Mouse (Mus musculus) intestine, postnatal 0 days (tissue): ENCODE results near the gene Swi5. TPM values are rescaled to one million over a fixed set of nuclear protein-coding genes. Genes with fewer than 3 reads are reported as not detected.
A peak's percentile ranks its signal among the peaks of the same experiment; 100 is the strongest.

ENCODE experiments used
- ATAC-seq: fragments of 200-750 bp; cut with Nextera tagmentation; 2 replicates; pipeline ENCODE4 v1.8.0; 2017; ENCODE audit warnings: mild to moderate bottlenecking, moderate TSS enrichment, moderate library complexity
- H3K27ac ChIP-seq: fragments of 300-500 bp; sonication (generic); 2 replicates; pipeline ENCODE4 v1.5.1; 2014; ENCODE audit warnings: mild to moderate bottlenecking, low read depth, low read length, moderate library complexity
- H3K27me3 ChIP-seq: fragments of 300-500 bp; sonication (generic); replicated peaks from 2 replicates; pipeline ENCODE4 v1.6.1; 2014; ENCODE audit warnings: low read length, mixed read lengths; ENCODE audit not compliant: control insufficient read depth, insufficient read depth
- H3K36me3 ChIP-seq: fragments of 300-500 bp; sonication (generic); 2 replicates; pipeline ENCODE4 v1.6.1; 2014; ENCODE audit warnings: mild to moderate bottlenecking, moderate library complexity; ENCODE audit not compliant: control insufficient read depth, insufficient read depth
- H3K4me1 ChIP-seq: fragments of 300-500 bp; sonication (generic); replicated peaks from 2 replicates; pipeline ENCODE4 v1.6.1; 2014; ENCODE audit warnings: antibody characterized with exemption, low read length, mixed read lengths; ENCODE audit not compliant: control insufficient read depth, insufficient read depth
- H3K4me2 ChIP-seq: fragments of 300-500 bp; sonication (generic); replicated peaks from 2 replicates; pipeline ENCODE4 v1.6.1; 2014; ENCODE audit warnings: low read depth, mild to moderate bottlenecking, moderate library complexity
- H3K4me3 ChIP-seq: fragments of 300-500 bp; sonication (generic); 2 replicates; pipeline ENCODE4 v1.5.1; 2014; ENCODE audit warnings: low read depth, low read length
- H3K9ac ChIP-seq: fragments of 300-500 bp; sonication (generic); 2 replicates; pipeline ENCODE4 v1.6.1; 2014; ENCODE audit warnings: mild to moderate bottlenecking, low read depth, low read length
- H3K9me3 ChIP-seq: fragments of 300-500 bp; sonication (generic); 2 replicates; pipeline ENCODE4 v1.6.1; 2016; ENCODE audit warnings: mixed run types; ENCODE audit not compliant: control insufficient read depth
- CTCF ChIP-seq: sonication (generic); IDR thresholded peaks from 2 replicates; pipeline ENCODE4 v1.5.1; 2016; ENCODE audit warnings: low read depth, mild to moderate bottlenecking, control low read depth, antibody characterized with exemption, moderate library complexity
- WGBS: fragments of 180-500 bp; shearing (Covaris S2); extraction: QIAGEN DNeasy Blood & Tissue Kit; methylation state at CpG from one replicate; pipeline ENCODE4 v1.1.7; 2014; 5-methylcytosine and 5-hydroxymethylcytosine counted together
- polyA plus RNA-seq: library from polyadenylated mRNA; unstranded; fragments of >200 nt; fragmentation: Nextera tagmentation; extraction: Ambion mirVana; gene quantifications from 2 replicates; pipeline ENCODE4 v1.2.1, GENCODE M21; 2015

The Swi5 gene
- polyA plus RNA-seq, 1 experiment from 2014 or later: 271 TPM

- Histone ChIP-seq H3K36me3 (peaks cover 14% of the 10 kb centered on the region; the same call in 1 of the 2 replicates), H3K4me1 (no peaks in the 10 kb centered on the region), H3K4me3 (no peak overlapping the region), H3K27ac (peak overlapping the region; percentile 6; the same call in 1 of the 2 replicates), H3K4me2 (no peak overlapping the region), H3K27me3 (no peaks in the 10 kb centered on the region), H3K9ac (no peak overlapping the region), H3K9me3 (no peaks in the 10 kb centered on the region)
- ATAC-seq: peak; percentile 14; the same call in 1 of the 2 replicates
- 38% methylated on average over 7 of the region's 7 CpGs for WGBS
- TF ChIP-seq CTCF: no peak
These were observed 37.5 kb upstream of the Swi5 start for GRCm38 (mm10) chr2:32325342-32325741.

GRCm38 (mm10) chr2:32324322-32324721, 36.4 kb upstream of the Swi5 start:
- Histone ChIP-seq H3K9me3 (no peaks in the 10 kb centered on the region), H3K4me2 (no peak overlapping the region), H3K27ac (no peak overlapping the region), H3K27me3 (no peaks in the 10 kb centered on the region), H3K36me3 (peaks cover 16% of the 10 kb centered on the region; the same call in 1 of the 2 replicates), H3K9ac (no peak overlapping the region), H3K4me1 (no peaks in the 10 kb centered on the region), H3K4me3 (no peak overlapping the region)
- no peak for ATAC-seq
- WGBS: 63% methylated on average over 4 of the region's 4 CpGs
- TF ChIP-seq CTCF: peak; percentile 42

GRCm38 (mm10) chr2:32322754-32323741, 35.2 kb upstream of the Swi5 start:
- H3K4me2 ChIP-seq: no peak overlapping the region
- H3K27ac ChIP-seq: no peak overlapping the region
- H3K9me3 ChIP-seq: no peaks in the 10 kb centered on the region
- H3K4me3 ChIP-seq: no peak overlapping the region
- no peaks in the 10 kb centered on the region for H3K27me3 ChIP-seq
- H3K4me1 ChIP-seq: no peaks in the 10 kb centered on the region
- no peak overlapping the region for H3K9ac ChIP-seq
- ATAC-seq: no peak
- TF ChIP-seq CTCF: no peak
- H3K36me3 ChIP-seq: peaks cover 18% of the 10 kb centered on the region; the same call in 1 of the 2 replicates
- 84% methylated on average over 7 of the region's 7 CpGs for WGBS

- H3K27me3 ChIP-seq: no peaks in the 10 kb centered on the region
- 48% methylated on average over 9 of the region's 9 CpGs for WGBS
- H3K27ac ChIP-seq: peak overlapping the region; percentile 93
- no peaks in the 10 kb centered on the region for H3K4me1 ChIP-seq
- no peak overlapping the region for H3K4me2 ChIP-seq
- H3K36me3 ChIP-seq: peaks cover 22% of the 10 kb centered on the region; the same call in 1 of the 2 replicates
- ATAC-seq: peak; percentile 85
- no peak overlapping the region for H3K4me3 ChIP-seq
- TF ChIP-seq CTCF: no peak
- no peak overlapping the region for H3K9ac ChIP-seq
- H3K9me3 ChIP-seq: no peaks in the 10 kb centered on the region
These were observed 33.9 kb upstream of the Swi5 start for GRCm38 (mm10) chr2:32321591-32322298.

- H3K36me3 ChIP-seq: peaks cover 22% of the 10 kb centered on the region; the same call in 1 of the 2 replicates
- no peak for TF ChIP-seq CTCF
- H3K4me3 ChIP-seq: no peak overlapping the region
- no peak overlapping the region for H3K9ac ChIP-seq
- no peaks in the 10 kb centered on the region for H3K9me3 ChIP-seq
- H3K4me2 ChIP-seq: no peak overlapping the region
- no peaks in the 10 kb centered on the region for H3K4me1 ChIP-seq
- WGBS: 72% methylated on average over 11 of the region's 11 CpGs
- no peak for ATAC-seq
- no peaks in the 10 kb centered on the region for H3K27me3 ChIP-seq
- H3K27ac ChIP-seq: peak overlapping the region; percentile 46; the same call in 1 of the 2 replicates
These were observed 32.8 kb upstream of the Swi5 start for GRCm38 (mm10) chr2:32320721-32321120.
